Mouse (Mus musculus) retina, postnatal 1 day (tissue): ENCODE data around the gene Fam78a.

ENCODE experiments used
- DNase-seq: peaks from one replicate; pipeline ENCODE4 v3.0.0-alpha.2; 2012

Fam78a gene

DNA sequence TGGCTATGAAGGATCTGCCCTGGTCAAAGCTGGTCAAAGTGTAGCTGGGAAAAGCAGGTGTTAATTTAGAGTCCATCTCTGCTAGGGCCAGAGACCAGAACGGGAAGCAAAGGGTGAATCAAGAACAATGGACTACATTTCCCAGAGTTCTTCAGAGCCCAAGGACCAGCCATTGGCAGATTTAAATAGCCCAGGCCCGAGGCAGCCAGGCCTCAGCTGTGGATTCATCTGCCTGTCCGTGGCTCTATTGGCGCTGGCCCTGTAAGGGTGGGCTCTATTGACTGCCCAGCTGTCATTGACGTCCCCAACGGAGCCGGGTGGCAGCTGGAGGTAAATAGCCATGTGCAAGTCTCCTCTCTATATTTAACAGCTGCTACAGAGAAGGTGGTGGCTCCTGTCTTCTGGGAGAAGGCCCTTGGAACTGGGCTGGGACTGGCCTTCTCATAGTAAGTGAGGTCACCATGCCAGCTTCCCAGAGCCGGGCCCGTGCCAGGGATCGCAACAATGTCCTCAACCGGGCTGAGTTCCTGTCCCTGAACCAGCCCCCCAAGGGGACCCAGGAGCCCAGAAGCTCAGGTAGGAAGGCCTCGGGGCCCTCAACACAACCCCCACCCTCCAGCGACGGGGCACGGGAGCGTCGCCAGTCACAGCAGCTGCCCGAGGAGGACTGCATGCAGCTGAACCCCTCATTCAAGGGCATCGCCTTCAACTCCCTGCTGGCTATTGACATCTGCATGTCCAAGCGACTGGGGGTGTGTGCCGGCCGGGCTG lies 10.9 kb upstream of the Fam78a start, which contains the start of gene Plpp7:
TSS of gene Plpp7 (plus strand) at position 178 of the 771 bp plus-strand sequence.
- peak; percentile 90 for DNase-seq

DNA sequence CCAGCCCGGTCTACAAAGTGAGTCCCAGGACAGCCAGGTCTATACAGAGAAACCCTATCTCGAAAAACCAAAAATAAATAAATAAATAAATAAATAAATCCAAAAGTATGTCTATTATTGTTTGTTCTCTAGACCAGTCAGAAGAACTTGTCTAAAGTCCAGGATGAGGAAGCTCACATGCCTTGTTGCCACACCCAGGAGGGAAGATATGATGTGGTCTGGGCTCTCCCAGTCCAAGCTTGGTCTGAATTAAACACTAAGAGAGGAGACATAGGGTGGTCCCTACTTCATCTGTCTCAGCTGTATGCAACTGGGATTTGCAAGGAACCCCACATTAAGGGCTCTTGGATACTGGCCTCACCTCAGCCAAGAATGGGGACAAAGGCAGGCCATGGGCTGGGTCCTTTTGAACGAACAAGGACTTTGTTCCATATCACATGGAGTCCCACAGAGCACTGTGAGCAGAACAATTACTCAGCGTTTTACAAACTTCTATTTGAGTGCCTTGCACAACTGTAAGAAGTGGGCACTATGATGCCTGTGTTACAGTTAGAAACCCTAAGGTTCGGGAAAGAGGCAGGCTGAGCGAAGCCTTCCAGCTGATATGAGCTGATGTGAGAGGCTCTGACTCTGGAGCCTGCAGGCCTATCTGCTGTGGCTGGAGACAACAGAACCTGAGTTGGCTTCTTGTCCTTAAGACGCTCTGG lies 9.5 kb upstream of the Fam78a start:
- DNase-seq: no peak

- DNase-seq: no peak
Observed at GRCm38 (mm10) chr2:32091956-32092355, 7.3 kb upstream of the Fam78a start.

DNA sequence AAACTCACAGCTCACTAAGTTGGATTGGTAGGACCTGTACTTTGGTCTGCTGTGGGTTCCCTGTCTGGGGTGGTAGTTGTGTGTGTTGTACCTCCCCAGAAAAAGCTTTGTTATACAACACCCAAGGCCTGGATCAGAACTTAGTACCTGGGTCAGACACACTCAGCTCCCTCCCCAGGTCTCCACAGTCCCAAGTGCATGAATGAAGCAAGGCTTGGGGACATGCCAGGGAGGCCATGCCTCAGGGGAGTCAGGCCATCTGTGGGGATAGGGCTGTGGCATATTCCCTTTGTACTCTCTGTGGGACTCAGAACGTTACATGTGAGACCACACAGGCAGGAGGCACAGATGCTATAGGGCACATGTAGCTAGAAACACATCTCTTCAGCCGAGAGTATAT lies 5.5 kb upstream of the Fam78a start:
- no peak for DNase-seq

GRCm38 (mm10) chr2:32089606-32090005 lies 4.9 kb upstream of the Fam78a start:
- DNase-seq: no peak

GRCm38 (mm10) chr2:32088372-32088981 lies 3.8 kb upstream of the Fam78a start:
- peak; percentile 55 for DNase-seq

DNA sequence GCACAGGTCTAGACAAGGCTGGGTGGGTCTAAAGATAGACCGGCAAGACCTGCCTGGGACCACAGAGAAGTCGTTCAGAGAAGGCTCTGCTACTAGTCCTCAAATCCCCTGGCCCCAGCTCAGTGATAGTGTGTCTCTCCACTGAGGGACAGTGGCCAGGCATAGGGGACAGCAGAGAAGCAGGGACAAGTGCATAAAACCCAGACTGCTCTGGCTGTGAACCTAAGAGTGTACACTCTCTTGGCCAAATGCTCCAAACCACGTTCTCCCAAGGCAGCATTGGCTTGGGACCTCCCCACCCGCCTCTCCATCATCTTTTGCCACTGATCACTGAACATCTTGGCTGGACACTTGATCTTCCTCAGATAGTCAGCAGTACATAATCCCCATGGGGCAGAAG lies 2.9 kb upstream of the Fam78a start:
- no peak for DNase-seq

DNA sequence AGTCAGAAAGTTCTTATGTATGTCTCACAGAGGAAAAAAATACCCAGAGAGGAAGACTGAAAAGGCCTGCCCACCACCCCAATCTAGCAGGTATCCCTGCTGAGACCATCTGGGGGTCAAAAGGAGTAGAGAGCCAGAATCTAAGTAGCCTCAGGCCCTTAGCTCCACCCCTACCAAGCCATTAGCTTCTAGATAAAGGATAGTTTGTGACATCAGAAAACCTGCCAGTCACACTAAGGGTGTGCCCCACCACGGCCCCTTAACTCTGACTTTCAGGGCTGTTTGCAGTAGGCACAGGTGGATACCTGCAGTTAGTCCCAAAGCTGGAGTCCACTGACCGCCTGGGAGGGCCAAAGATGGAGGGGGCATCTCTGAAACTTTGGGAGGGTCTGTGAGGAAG lies 574 bp upstream of the Fam78a start:
- DNase-seq: no peak

GRCm38 (mm10) chr2:32084872-32085199 lies 179 bp upstream of the Fam78a start:
- DNase-seq: no peak

DNA sequence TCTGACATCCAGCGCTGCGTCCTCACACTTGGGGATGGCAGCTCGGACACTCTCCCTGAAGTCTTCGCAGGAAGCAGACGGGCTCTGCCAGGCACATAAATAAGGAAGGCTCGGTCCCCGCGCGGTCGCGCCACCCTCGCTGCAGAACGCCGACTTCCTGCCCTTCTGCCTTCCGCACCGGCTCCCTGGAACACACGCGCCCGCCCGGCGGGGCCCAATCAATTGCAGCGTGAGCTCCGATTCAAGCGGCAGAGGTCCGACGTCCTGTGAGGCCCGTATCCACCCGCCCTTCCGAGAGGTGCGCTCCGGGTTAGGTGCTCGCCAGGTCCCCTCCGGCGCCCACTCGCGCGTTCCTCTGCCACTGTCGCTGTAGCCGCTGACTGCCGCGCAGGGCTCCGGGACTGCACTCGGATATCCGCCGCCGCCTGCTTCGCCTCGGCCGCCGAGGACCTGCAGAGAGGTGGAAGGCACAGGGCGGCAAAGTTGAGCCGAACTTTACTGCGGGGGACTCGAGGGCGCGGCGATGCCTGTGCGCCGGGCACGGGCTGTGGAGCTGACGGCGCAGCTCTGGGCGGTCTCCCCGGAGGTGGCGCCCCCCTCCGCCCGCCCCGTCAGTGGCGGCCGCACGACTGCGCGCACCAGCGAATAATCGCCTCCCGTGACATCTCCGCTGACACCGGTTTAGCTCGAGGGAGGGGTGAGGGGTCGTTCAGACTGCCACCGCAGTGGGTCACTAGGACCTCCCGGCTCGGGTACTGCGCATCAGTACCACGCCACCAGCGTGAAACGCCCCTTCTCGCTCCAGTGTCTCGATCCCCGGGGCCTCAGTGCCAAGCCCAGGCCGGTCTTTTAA lies 1.3 kb downstream of the Fam78a start:
- peak; percentile 58 for DNase-seq

DNA sequence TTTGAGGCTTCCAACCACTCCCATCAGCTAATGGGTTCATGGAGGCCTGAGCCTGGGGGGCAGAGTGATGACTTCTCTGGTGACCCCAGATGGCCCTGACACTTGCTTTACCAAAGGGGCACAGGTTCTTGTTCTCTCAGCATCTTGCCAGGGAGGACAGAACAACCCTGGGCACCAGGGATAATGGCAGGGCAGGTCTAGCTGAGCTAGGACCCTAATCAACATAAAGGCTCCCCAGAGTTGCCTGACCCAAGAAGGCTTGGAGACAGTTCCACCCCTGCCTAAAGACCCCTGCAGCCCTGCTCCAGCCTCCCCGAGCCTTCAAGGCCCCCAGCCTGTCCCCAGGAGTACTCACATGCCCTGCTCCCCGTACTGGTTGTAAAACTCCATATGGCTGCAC lies 2.4 kb downstream of the Fam78a start:
- no peak for DNase-seq

- DNase-seq: no peak
Observed at GRCm38 (mm10) chr2:32081296-32081929, 3.2 kb downstream of the Fam78a start.

GRCm38 (mm10) chr2:32080681-32081080 lies 4.0 kb downstream of the Fam78a start:
- DNase-seq: no peak

GRCm38 (mm10) chr2:32079191-32079725 lies 5.4 kb downstream of the Fam78a start:
- no peak for DNase-seq

DNA sequence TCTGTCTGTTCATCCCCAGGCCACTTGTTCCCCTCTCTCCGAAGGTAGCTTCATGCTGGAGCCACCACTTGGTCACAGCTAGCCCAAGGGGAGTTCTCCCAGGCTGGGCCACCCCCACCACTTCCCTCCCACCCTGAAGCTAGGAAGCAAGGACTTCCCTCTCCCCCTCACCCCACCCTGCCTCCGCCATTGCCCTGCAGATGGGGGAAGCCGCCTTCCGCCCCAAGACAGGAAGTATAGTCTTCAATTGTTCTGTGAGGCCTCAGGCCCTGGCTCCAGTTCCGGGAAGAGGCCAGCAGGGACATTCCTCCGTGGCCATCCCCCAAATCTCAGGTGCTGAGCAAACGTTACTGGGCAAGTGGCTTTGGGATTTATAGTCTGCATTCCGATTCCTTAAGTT lies 6.1 kb downstream of the Fam78a start:
- no peak for DNase-seq

DNA sequence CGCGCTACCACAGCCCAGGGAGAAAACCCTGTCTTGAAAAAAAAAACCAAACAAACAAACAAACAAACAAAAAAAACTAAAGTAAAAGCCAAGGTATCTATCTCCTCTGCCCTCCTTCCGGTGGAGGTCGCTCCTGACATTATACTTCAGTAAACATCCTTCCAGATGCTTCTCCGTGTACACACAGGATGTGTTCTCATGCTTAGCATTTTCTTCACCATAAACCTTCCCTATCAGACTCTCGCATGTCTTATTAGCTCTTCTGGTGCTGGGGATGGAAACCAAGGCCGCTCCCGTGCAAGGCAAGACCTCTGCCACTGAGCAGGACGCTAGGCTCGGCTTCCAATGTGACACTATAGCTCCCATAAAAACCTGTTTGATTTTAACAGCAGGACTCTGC lies 6.9 kb downstream of the Fam78a start:
- no peak for DNase-seq

DNA sequence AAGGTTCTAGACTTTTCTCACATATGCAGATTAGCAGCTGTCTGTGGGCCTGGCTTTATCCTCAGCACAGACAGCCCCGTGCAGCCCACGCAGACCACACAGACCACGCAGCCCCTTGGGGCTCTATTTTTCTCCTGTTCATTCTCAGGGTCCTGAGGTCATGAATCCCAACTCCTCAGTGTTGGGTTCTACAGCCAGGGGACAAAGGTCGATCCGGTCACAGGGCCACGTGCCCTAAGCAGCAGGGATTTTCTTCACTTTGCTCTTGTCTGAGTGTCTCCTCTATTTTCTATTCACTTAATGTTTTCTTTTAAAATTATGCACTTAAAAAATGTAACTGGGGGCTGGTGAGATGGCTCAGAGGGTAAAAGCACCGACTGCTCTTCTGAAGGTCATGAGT lies 9.3 kb downstream of the Fam78a start:
- DNase-seq: no peak

- DNase-seq: no peak
Observed at GRCm38 (mm10) chr2:32074404-32074803, 10.3 kb downstream of the Fam78a start.

DNA sequence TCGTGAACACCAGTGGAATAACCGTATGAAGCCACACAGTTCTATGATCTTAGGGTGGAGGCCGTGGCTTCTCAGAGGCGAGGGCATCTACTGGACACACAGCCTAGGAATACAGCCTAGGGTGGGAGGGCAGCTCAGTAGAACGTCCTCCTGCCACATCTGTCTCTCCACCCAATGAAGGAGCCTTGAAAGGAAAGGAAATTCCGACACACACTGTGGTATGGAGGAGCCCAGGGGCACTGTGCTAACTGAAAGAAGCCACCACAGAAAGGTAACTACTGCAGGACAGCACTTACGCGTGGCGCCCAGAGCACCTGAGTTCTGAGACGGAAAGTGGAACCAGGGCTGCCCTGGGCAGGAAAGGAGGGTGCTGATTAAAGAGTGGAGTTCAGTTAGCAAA lies 13.9 kb downstream of the Fam78a start:
- no peak for DNase-seq

- no peak for DNase-seq
Observed at GRCm38 (mm10) chr2:32068811-32069607, 15.6 kb downstream of the Fam78a start.

GRCm38 (mm10) chr2:32066005-32066404 lies 18.7 kb downstream of the Fam78a start:
- DNase-seq: no peak

GRCm38 (mm10) chr2:32065371-32065791 lies 19.3 kb downstream of the Fam78a start:
- DNase-seq: no peak
